Mouse (Mus musculus) gastrocnemius, postnatal 10 days (tissue): ENCODE results near the gene Fam189a1. TPM values are rescaled to one million over a fixed set of nuclear protein-coding genes. Genes with fewer than 3 reads are reported as not detected.

Experiments used
- DNase-seq: peaks from one replicate; pipeline ENCODE4 v3.0.0; 2021; ENCODE audit warnings: mixed read lengths
- total RNA-seq, 2 experiments: library from RNA; stranded (reverse); gene quantifications; 2 replicates each; pipeline ENCODE4 v1.2.3; 2021

Gene Fam189a1
- total RNA-seq, 2 experiments from 2014 or later = 0.11 to 0.56 TPM

GRCm38 (mm10) chr7:65104207-65105096 lies 51.9 kb downstream of the Fam189a1 start:
- DNase-seq = no peak

GRCm38 (mm10) chr7:65101661-65102060 lies 54.7 kb downstream of the Fam189a1 start:
- DNase-seq = no peak

GRCm38 (mm10) chr7:65097708-65098107 lies 58.7 kb downstream of the Fam189a1 start:
- no peak for DNase-seq

- DNase-seq = peak; percentile 6
Observed at GRCm38 (mm10) chr7:65095631-65096107, 60.7 kb downstream of the Fam189a1 start.

- DNase-seq = no peak
Observed at GRCm38 (mm10) chr7:65093314-65093713, 63.1 kb downstream of the Fam189a1 start.

- DNase-seq = no peak
Observed at GRCm38 (mm10) chr7:65091486-65091885, 64.9 kb downstream of the Fam189a1 start.

- no peak for DNase-seq
Observed at GRCm38 (mm10) chr7:65085972-65086371, 70.4 kb downstream of the Fam189a1 start.

- DNase-seq = no peak
Observed at GRCm38 (mm10) chr7:65082778-65083091, 73.6 kb downstream of the Fam189a1 start.

- DNase-seq = no peak
Observed at GRCm38 (mm10) chr7:65081979-65082777, 74.2 kb downstream of the Fam189a1 start.

GRCm38 (mm10) chr7:65076134-65076533 lies 80.2 kb downstream of the Fam189a1 start:
- DNase-seq = no peak

GRCm38 (mm10) chr7:65074194-65074593 lies 82.2 kb downstream of the Fam189a1 start:
- DNase-seq = no peak

GRCm38 (mm10) chr7:65073555-65073954 lies 82.8 kb downstream of the Fam189a1 start:
- peak; percentile 77 for DNase-seq

- no peak for DNase-seq
Observed at GRCm38 (mm10) chr7:65066211-65066610, 90.2 kb downstream of the Fam189a1 start.

GRCm38 (mm10) chr7:65065457-65065856 lies 90.9 kb downstream of the Fam189a1 start:
- no peak for DNase-seq

- DNase-seq = no peak
Observed at GRCm38 (mm10) chr7:65064638-65065037, 91.7 kb downstream of the Fam189a1 start.

- DNase-seq = no peak
Observed at GRCm38 (mm10) chr7:65064096-65064495, 92.3 kb downstream of the Fam189a1 start.

GRCm38 (mm10) chr7:65060163-65060799 lies 96.1 kb downstream of the Fam189a1 start:
- no peak for DNase-seq

GRCm38 (mm10) chr7:65056864-65057263 lies 99.5 kb downstream of the Fam189a1 start:
- no peak for DNase-seq

GRCm38 (mm10) chr7:65051986-65052385 lies 104.4 kb downstream of the Fam189a1 start:
- DNase-seq = no peak

GRCm38 (mm10) chr7:65049236-65049954 lies 107.0 kb downstream of the Fam189a1 start:
- no peak for DNase-seq

- no peak for DNase-seq
Observed at GRCm38 (mm10) chr7:65047700-65048099, 108.7 kb downstream of the Fam189a1 start.

- DNase-seq = no peak
Observed at GRCm38 (mm10) chr7:65046690-65047089, 109.7 kb downstream of the Fam189a1 start.
